Mouse (Mus musculus) spleen, adult 2 months (tissue): ENCODE measurements around the gene Pkd1. TPM values are rescaled to one million over a fixed set of nuclear protein-coding genes. Genes with fewer than 3 reads are reported as not detected.

ENCODE experiments used
- DNase-seq, 2 experiments: peaks; one replicate each; pipeline versions ENCODE4 v3.0.0 to v3.0.0-alpha.2; 2012 to 2021; ENCODE audit warnings: low spot score in 2 of 2, low read depth in 1 of 2
- H3K27ac ChIP-seq: fragments of 200-500 bp; 2 replicates; pipeline ENCODE4 v1.5.1; 2012; ENCODE audit warnings: low read length, inconsistent platforms; ENCODE audit not compliant: insufficient read depth
- H3K27me3 ChIP-seq: fragments of 200-500 bp; 2 replicates; pipeline ENCODE4 v1.6.1; 2012; ENCODE audit warnings: mild to moderate bottlenecking, moderate library complexity, low read length, inconsistent platforms; ENCODE audit not compliant: control insufficient read depth, insufficient read depth
- H3K36me3 ChIP-seq: fragments of 200-500 bp; 2 replicates; pipeline ENCODE4 v1.6.1; 2012; ENCODE audit warnings: mild to moderate bottlenecking, low read length, inconsistent platforms; ENCODE audit not compliant: control insufficient read depth, insufficient read depth
- H3K4me1 ChIP-seq: fragments of 200-500 bp; 2 replicates; pipeline ENCODE4 v1.6.1; 2011; ENCODE audit warnings: inconsistent platforms; ENCODE audit not compliant: control insufficient read depth, insufficient read depth, insufficient read length
- H3K4me3 ChIP-seq: fragments of 200-500 bp; 2 replicates; pipeline ENCODE4 v1.5.1; 2011; ENCODE audit warnings: mild to moderate bottlenecking, inconsistent platforms; ENCODE audit not compliant: insufficient read depth, insufficient read length; ENCODE audit errors: extremely low read depth
- CTCF ChIP-seq: fragments of 200-500 bp; IDR thresholded peaks from 2 replicates; pipeline ENCODE4 v1.5.1; 2011; ENCODE audit warnings: mild to moderate bottlenecking, inconsistent platforms; ENCODE audit not compliant: insufficient read depth, insufficient read length, insufficient replicate concordance; ENCODE audit errors: extremely low read depth
- POLR2A ChIP-seq: fragments of 200-500 bp; IDR thresholded peaks from 2 replicates; pipeline ENCODE4 v1.6.1; 2011; ENCODE audit warnings: low read depth, low read length, inconsistent platforms
- WGBS: fragments of 180-500 bp; shearing (Covaris S2); methylation state at CpG from one replicate; pipeline ENCODE4 v1.1.7; 2018; 5-methylcytosine and 5-hydroxymethylcytosine counted together
- polyA plus RNA-seq: library from polyadenylated mRNA; depleted of rRNA; stranded (reverse); fragments of >200 nt; gene quantifications from 2 replicates; pipeline ENCODE4 v1.2.3, GENCODE M21; 2012

The Pkd1 gene
- polyA plus RNA-seq, 1 experiment: 73.9 TPM

DNA sequence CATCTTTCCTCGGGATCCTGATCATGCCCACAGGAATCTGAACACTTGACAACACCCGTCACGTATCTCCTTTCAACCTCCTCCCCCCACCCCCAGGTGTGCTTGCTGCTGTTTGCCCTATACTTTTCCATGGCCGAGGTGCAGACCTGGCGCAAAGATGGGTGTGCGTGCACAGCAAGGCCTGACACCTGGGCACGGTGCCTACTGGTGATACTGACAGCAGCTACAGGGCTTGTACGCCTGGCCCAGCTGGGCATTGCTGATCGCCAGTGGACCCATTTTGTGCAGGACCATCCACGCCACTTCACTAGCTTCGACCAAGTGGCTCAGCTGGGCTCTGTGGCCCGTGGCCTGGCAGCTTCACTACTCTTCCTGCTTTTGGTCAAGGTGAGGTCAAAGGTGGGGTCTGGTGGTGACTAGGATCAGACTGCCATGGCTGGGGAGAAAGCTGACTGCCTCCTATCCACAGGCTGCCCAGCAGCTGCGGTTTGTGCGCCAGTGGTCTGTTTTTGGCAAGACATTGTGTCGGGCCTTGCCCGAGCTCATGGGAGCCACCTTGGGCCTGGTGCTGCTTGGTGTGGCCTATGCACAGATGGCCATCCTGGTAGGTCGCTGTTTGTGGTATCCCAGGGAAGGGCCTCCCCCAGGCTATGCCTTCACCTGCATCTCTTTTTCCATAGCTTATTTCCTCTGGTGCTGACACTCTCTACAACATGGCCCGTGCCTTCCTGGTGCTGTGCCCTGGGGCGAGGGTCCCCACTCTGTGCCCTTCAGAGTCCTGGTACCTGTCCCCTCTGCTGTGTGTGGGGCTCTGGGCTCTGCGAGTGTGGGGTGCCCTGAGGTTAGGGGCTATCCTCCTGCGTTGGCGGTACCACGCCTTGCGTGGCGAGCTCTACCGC, 44.6 kb downstream of the Pkd1 start:
- Histone ChIP-seq H3K4me3 (no peak overlapping the region), H3K36me3 (peaks cover 52% of the 10 kb centered on the region), H3K27ac (no peak overlapping the region), H3K27me3 (no peaks in the 10 kb centered on the region), H3K4me1 (no peaks in the 10 kb centered on the region)
- no peak for DNase-seq
- no peak for TF ChIP-seq POLR2A
- no peak for TF ChIP-seq CTCF
- WGBS: 94% methylated on average over 26 of the region's 26 CpGs

DNA sequence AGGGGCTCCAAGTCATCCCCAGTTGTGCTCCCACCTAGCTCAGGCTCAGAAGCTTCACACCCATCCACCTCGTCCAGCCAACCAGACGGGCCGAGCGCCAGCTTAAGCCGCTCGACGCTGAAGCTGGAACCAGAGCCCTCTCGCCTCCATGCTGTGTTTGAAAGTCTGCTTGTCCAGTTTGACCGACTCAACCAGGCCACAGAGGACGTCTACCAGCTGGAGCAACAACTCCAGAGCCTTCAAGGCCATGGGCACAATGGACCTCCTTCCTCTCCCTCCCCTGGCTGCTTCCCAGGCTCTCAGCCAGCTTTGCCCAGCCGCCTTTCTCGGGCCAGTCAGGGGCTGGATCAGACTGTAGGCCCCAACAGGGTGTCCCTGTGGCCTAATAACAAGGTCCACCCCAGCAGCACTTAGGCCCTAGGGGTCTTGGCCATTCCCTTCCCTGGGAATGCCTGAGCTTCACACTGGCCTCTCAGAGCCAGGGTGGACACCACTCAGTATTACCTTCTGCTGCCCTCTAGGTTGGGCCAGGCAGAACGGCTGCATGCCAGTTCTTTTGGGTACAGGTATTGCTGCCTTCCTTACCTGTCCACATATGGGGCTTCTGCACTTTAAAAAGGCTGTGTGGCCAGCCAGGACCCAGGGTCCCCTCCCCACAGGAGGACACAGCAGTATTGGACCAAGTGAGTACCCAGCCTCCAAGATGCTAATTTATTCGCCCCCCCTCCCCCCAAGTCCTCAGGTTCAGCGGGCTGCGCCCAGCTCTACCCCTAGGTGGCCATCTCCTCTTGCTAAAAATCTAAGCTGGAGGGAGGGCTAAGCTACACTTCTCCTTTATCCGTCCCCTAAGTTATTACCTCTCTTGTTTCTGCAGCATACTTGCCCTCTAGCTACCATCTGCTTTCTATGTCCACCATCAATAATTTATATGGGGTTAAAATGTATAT, 45.8 kb downstream of the Pkd1 start:
- no peaks in the 10 kb centered on the region for H3K27me3 ChIP-seq
- no peak overlapping the region for H3K27ac ChIP-seq
- H3K4me1 ChIP-seq: no peaks in the 10 kb centered on the region
- no peak overlapping the region for H3K4me3 ChIP-seq
- TF ChIP-seq POLR2A: no peak
- TF ChIP-seq CTCF: no peak
- 87% methylated on average over 17 of the region's 17 CpGs for WGBS
- H3K36me3 ChIP-seq: peaks cover 56% of the 10 kb centered on the region
- no peak for DNase-seq

DNA sequence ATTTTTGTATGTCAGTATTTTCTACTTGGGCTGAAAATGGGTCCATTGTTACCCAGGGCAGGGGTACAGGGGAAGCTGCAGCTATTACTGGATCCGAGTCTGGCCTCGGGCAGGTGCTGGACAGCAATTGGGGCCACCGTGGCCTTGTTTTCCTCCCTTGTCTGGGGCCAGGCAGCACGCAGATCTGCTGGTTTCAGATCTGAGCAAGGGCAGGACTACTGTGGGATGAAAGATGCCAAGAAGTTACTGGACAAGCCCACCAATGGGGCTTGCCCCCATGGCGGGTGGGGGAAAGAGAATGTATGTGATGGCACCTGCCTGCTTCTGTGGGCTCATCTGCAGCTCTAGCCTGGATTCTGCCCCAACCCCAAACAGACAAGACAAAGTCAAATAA, 46.4 kb downstream of the Pkd1 start:
- no peaks in the 10 kb centered on the region for H3K27me3 ChIP-seq
- peaks cover 58% of the 10 kb centered on the region for H3K36me3 ChIP-seq
- H3K4me3 ChIP-seq: no peak overlapping the region
- no peaks in the 10 kb centered on the region for H3K4me1 ChIP-seq
- H3K27ac ChIP-seq: no peak overlapping the region
- DNase-seq: no peak
- TF ChIP-seq POLR2A (no peak), CTCF (no peak)
- 85% methylated on average over 5 of the region's 5 CpGs for WGBS

DNA sequence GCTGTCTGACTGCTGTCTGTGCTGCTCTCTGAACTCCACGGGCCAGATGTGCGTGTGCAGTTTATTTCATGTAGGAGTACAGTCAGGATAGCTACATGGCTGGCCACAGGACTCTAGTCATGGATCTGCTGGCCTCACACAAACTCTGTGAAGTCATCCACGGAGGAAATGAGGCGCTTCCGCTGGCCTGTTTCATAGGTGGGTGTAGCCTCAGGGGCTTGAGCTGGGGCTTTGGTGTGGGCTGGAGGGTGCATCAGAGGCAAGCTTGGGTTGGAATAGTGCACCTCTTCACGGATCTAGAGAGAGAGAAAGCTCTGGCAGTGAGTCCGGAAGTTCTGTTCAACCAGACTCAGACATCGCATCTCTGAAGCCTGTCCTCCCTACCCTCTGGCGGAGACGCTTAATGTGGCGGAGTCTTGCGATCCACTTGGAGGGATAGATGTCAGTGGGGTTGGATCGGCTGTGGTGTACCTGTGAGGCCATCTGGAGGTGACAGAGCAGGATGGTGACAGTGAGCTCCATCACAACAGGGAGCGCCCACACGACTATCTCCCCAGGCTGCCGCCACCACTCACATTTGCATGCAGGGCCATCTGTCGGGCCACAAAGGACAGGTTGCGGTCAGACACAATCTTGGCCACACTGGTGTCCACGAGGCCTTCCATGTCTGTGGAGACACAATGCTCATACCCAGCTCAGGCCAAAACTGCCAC, 47.0 kb downstream of the Pkd1 start:
- no peak overlapping the region for H3K4me3 ChIP-seq
- no peaks in the 10 kb centered on the region for H3K27me3 ChIP-seq
- no peak for DNase-seq
- 92% methylated on average over 19 of the region's 19 CpGs for WGBS
- no peak overlapping the region for H3K27ac ChIP-seq
- peaks cover 57% of the 10 kb centered on the region for H3K36me3 ChIP-seq
- H3K4me1 ChIP-seq: no peaks in the 10 kb centered on the region
- no peak for TF ChIP-seq POLR2A
- no peak for TF ChIP-seq CTCF

DNA sequence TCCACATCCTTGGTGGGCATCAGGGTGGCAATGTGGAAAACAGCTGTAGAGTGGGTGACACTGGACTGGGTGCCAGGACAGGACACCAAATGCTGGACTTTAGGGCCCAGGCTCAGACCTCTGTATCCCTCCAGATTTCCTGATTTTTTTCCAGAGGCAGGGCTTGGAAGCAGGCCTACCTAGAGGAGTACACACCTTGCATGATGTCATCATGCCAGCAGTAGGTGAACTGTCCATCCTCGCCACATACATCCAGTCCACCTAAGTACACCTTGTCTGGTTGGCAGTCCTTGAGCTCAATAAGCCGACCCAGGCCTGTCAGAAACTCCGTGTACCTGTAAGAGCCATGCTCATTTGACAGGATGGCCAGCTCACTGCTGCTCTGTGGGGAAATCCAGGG, 48.4 kb downstream of the Pkd1 start:
- H3K36me3 ChIP-seq: peaks cover 56% of the 10 kb centered on the region

DNA sequence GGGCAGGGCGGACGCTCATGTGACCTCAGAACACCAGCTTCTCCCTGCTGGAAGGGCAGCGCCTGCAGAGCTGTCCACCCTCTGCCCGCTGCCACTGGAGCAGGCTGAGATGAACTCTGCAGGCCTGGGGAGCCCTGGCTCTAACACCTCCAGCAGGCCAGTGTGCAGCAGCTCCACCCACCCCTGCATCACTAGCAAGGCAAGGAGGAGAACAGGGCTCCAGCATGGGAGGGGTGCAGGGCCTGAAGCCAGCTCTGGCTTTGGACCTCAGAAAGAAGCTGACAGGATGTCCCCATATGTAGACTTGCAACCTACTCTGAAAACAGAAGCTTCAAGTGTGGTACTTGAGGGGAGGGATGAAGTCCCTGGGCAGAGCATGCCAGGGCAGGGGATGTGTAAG, 50.9 kb downstream of the Pkd1 start:
- Histone ChIP-seq H3K27me3 (no peaks in the 10 kb centered on the region), H3K27ac (no peak overlapping the region), H3K4me1 (no peaks in the 10 kb centered on the region), H3K4me3 (no peak overlapping the region), H3K36me3 (peaks cover 44% of the 10 kb centered on the region)
- TF ChIP-seq CTCF (no peak), POLR2A (no peak)
- DNase-seq: no peak
- 99% methylated on average over 4 of the region's 4 CpGs for WGBS

More for the DNA sequence above, 48.4 kb downstream of the Pkd1 start:
- no peak overlapping the region for H3K4me3 ChIP-seq
- TF ChIP-seq POLR2A (no peak), CTCF (no peak)
- H3K27me3 ChIP-seq: no peaks in the 10 kb centered on the region
- 93% methylated on average over 3 of the region's 3 CpGs for whole genome bisulfite sequencing
- DNase-seq: no peak
- H3K27ac ChIP-seq: no peak overlapping the region
- H3K4me1 ChIP-seq: no peaks in the 10 kb centered on the region
